Mouse (Mus musculus) T-cell, adult 66 days (primary cell): Measurements from ENCODE around the gene Ms4a12. TPM values are rescaled to one million over a fixed set of nuclear protein-coding genes. Genes with fewer than 3 reads are reported as not detected.

Experiments
- total RNA-seq, 2 experiments: library from RNA; stranded (reverse); gene quantifications; 3 replicates in 1 of 2; 4 replicates in 1 of 2; pipeline ENCODE4 v1.2.4; 2023

The Ms4a12 gene
- not detected for total RNA-seq

DNA sequence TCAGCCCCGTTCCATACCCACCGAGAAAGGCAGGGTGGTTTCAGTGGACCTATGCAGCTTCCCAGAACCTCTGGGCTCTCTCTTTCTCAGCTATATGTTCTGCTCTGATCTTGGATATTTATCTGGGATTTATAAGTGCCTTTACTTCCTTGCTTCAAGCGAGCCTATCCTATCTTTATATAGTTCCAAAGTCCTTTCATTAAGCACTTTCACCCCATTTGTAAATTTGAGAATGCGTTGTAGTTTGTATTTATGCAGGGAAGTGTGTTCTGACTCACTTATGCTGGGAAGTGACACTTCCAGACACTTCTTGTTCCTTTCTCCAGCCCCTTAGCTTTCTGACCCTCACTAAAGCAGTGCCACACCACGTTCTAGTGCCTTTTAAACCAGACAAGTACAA is at the start of gene Ms4a12:
TSS of gene Ms4a12 (minus strand) at position 101 of the 400 bp plus-strand sequence.

DNA sequence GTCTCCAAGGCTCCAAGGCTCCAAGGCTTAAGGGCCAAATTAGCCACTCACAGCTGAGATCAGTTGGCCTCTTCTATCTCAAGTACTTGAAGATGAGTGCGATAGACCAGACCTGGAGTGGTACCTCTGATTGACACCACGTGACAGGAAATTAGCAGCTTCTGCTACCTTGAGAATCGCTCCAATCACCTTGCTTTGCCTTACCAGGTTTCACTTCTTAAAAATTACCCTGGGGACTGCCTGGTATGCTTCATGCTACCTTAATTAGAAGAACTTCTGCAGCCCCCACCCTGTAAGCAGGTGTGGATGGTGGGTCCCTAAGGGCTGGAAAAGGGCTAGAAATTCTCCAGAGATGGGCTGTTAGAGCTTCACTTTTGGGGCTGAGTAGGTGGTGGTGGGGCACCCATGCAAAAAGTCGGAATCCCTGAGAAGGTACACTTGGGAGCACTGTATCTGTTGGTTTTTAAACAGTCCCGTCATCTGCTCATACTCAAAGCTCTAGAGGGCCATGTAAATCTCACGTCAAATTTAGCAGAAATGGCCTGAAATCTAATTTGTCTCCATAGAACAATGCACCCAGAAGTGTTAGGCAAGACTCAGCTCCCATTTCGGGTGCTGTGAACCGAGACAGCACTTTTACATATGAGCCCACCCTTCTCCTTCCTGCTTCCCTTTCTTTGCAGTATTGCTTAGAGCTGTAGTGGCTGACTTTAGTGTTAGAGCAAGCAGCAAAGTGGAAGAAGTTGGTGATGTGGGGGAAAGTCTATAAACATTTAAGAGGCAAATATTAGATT is 34.0 kb upstream of the Ms4a12 start, which contains the start of gene Ms4a1:
TSS of gene Ms4a1 (minus strand) at position 190 of the 794 bp plus-strand sequence.

DNA sequence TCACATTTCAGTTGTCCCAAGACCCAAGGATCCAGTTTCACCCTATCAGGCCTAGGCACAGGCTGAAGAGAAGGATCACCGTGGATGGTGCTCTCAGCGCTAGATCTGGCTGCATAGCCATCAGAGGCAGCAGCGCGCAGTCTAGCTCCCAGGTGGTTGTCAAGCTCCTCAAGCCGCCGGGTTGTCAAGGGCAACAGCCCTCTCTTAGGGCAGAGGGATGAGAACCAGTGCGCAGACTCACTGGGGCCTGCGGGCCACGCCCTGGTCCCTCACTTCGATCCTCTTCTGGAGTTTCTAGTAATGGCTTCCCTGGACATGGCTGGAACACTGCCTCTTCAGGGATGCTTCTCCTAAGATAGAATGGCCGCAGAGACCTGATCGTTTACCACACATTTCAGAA is 35.7 kb downstream of the Ms4a12 start, which contains the start of gene Ms4a13:
TSS of gene Ms4a13 (minus strand) at position 192 of the 400 bp plus-strand sequence.

DNA sequence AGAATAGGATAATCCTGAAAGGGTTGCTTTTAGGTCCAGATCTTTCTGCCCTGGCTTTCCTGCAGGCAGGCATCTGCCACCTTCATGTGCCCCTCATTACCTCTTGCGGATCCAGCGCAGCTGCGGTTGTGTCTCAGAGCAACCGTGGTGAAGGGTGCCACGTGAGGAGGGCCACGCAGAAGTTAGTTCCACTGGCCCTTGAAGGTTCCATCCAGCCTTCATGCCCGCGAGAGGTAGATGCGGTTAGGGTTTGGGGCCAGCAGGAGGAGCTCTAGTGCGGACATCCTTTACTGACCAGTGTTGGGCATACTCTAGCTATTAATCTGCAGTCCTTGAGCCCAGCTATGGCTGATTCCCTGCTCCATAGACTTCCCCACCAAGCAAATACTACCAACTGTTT is 67.1 kb downstream of the Ms4a12 start, which contains the start of gene 1700025F22Rik:
TSS of gene 1700025F22Rik (minus strand) at position 149 of the 400 bp plus-strand sequence.

Other genes starting within 250 kb of the Ms4a12 start
- not detected for gene Ms4a15, start 239.2 kb downstream of the Ms4a12 start, total RNA-seq
- gene Ms4a18, start 214.4 kb downstream of the Ms4a12 start, total RNA-seq: not detected
- gene Ms4a8a, start 151.3 kb downstream of the Ms4a12 start, total RNA-seq: 1 to 10 TPM; 1.5 to 1.7 TPM
- not detected for gene 1700017D01Rik, start 101.6 kb downstream of the Ms4a12 start, total RNA-seq
- not detected for gene 1700025F22Rik, start 67.1 kb downstream of the Ms4a12 start, total RNA-seq
- not detected for gene Ms4a13, start 35.7 kb downstream of the Ms4a12 start, total RNA-seq
- gene Ms4a1, start 33.8 kb upstream of the Ms4a12 start, total RNA-seq: 1 to 10 TPM in 1 of 2 experiments, under 1 TPM in 1; 0.62 to 3.3 TPM
- not detected for gene Ms4a5, start 51.4 kb upstream of the Ms4a12 start, total RNA-seq
- not detected for gene Ms4a14, start 82.0 kb upstream of the Ms4a12 start, total RNA-seq
- not detected for gene Ms4a7, start 103.7 kb upstream of the Ms4a12 start, total RNA-seq
- 1 to 10 TPM; 1.2 to 2.3 TPM for gene Ms4a4a, start 143.1 kb upstream of the Ms4a12 start, total RNA-seq
- 10 to 100 TPM; 55.3 to 55.9 TPM for gene Ms4a4c, start 172.3 kb upstream of the Ms4a12 start, total RNA-seq
- gene Ms4a4b, start 211.1 kb upstream of the Ms4a12 start, total RNA-seq: 1,000 to 10,000 TPM in 1 of 2 experiments, 100 to 1,000 TPM in 1; 967 to 1,146 TPM
- gene Ms4a6c, start 236.9 kb upstream of the Ms4a12 start, total RNA-seq: 10 to 100 TPM; 46.6 to 58.0 TPM